Mouse (Mus musculus) cortical plate, adult 2 months (tissue): ENCODE measurements around the gene Rsph4a.

Experiments
- CTCF ChIP-seq: fragments of 200-500 bp; IDR thresholded peaks from 2 replicates; pipeline ENCODE4 v1.5.1; 2011; ENCODE audit warnings: mild to moderate bottlenecking, control low read depth, low read length; ENCODE audit not compliant: insufficient read depth; ENCODE audit errors: extremely low read depth
- POLR2A ChIP-seq: fragments of 200-500 bp; IDR thresholded peaks from 2 replicates; pipeline ENCODE4 v1.6.1; 2011; ENCODE audit warnings: mild to moderate bottlenecking, low read length, control low read depth; ENCODE audit not compliant: insufficient read depth; ENCODE audit errors: extremely low read depth

DNA sequence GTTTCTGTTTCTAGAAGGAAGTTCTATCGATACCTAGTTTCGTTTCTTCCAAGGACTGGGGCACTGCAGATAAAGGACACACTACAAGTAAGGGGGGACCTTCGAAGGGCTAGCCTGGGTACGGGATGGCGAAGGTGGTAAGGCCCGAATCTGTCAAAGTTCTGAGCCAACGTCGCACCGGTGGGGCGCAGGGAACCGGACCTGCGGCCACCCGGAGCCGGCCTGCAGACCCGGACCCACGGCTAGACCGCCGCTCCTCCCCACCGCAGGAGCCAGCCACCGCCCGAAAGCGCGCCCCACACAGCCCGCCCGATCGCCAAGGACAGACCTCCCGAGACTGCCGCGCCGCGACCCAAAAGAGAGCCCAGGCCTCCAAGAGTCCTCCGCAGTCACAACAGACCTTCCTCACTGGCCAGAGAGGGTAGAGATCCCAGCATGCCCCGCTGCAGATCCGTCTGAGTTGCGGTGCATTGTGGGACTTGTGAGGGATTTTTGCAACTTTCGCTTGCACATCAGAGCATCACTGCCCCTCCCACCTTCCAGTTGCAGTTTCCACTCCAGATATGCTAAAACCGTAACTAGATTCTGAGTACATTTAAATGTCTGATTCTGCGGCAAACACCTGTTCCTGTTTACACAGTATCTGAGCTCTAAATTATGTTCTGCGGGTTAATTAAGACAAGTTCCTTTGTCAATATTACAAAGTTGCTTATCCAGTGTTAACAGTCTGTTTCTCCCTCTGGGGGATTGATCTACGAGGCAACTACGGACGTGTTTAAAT lies 46.1 kb downstream of the Rsph4a start, which contains the start of gene Zup1:
- TF ChIP-seq POLR2A (peak; percentile 87), CTCF (no peak)
